Mouse (Mus musculus): ENCODE data around the gene Slc7a11. TPM values are rescaled to one million over a fixed set of nuclear protein-coding genes. Genes with fewer than 3 reads are reported as not detected.

The Slc7a11 gene
- polyA plus RNA-seq, 1 experiment: 7.2 TPM

- no peak overlapping the region for H3K4me2 ChIP-seq (ENCODE audit: low read depth)
- no peak overlapping the region for H3ac ChIP-seq (ENCODE audit: control insufficient read depth, insufficient read length)
- H3K27me3 ChIP-seq (ENCODE audit: control insufficient read depth, insufficient read depth, insufficient read length): no peaks in the 10 kb centered on the region
- no peaks in the 10 kb centered on the region for H3K79me2 ChIP-seq (ENCODE audit: control insufficient read depth, insufficient read depth)
- TF ChIP-seq REST (IDR thresholded peaks at IDR 0.05; ENCODE audit: insufficient read depth, insufficient read length) (no peak), MAX (IDR thresholded peaks at IDR 0.05; ENCODE audit: low read depth) (no peak), E2F4 (IDR thresholded peaks at IDR 0.05; ENCODE audit: insufficient read depth) (no peak), POLR2A (IDR thresholded peaks at IDR 0.05; ENCODE audit: insufficient read length, low read depth) (no peak), MYOD1 (IDR thresholded peaks at IDR 0.05; ENCODE audit: control insufficient read depth in 1 of 3, insufficient read length in 2 of 3, low read depth in 2 of 3) (no peak), TCF12 (IDR thresholded peaks at IDR 0.05; ENCODE audit: insufficient read depth, poor library complexity, severe bottlenecking) (no peak), USF1 (IDR thresholded peaks at IDR 0.05; ENCODE audit: low read depth) (no peak), SRF (IDR thresholded peaks at IDR 0.05; ENCODE audit: control insufficient read depth, insufficient read length, low read depth) (no peak), MYOG (IDR thresholded peaks at IDR 0.05; ENCODE audit: control insufficient read depth in 1 of 3, insufficient read depth in 1 of 3, insufficient read length in 2 of 3, low read depth in 2 of 3) (no peak), CEBPB (IDR thresholded peaks at IDR 0.05; ENCODE audit: insufficient read depth, poor library complexity, severe bottlenecking) (no peak), POLR2AphosphoS2 (IDR thresholded peaks at IDR 0.05; ENCODE audit: insufficient read length, low read depth) (no peak), TCF3 (IDR thresholded peaks at IDR 0.05; ENCODE audit: insufficient read length, low read depth) (no peak)
- H3K36me3 ChIP-seq (ENCODE audit: control insufficient read depth, insufficient read depth): no peaks in the 10 kb centered on the region
- H3K4me3 ChIP-seq: no peak overlapping the region
Observed at GRCm38 (mm10) chr3:49987236-49987635, 456.2 kb downstream of the Slc7a11 start.

- Histone ChIP-seq H3K4me3 (no peak overlapping the region), H3K36me3 (ENCODE audit: control insufficient read depth, insufficient read depth) (no peaks in the 10 kb centered on the region), H3K27me3 (ENCODE audit: control insufficient read depth, insufficient read depth, insufficient read length) (no peaks in the 10 kb centered on the region), H3K79me2 (ENCODE audit: control insufficient read depth, insufficient read depth) (no peaks in the 10 kb centered on the region), H3K4me2 (ENCODE audit: low read depth) (no peak overlapping the region), H3ac (ENCODE audit: control insufficient read depth, insufficient read length) (no peak overlapping the region)
- TF ChIP-seq USF1 (IDR thresholded peaks at IDR 0.05; ENCODE audit: low read depth) (no peak), MYOG (IDR thresholded peaks at IDR 0.05; ENCODE audit: control insufficient read depth in 1 of 3, insufficient read depth in 1 of 3, insufficient read length in 2 of 3, low read depth in 2 of 3) (no peak), TCF3 (IDR thresholded peaks at IDR 0.05; ENCODE audit: insufficient read length, low read depth) (no peak), TCF12 (IDR thresholded peaks at IDR 0.05; ENCODE audit: insufficient read depth, poor library complexity, severe bottlenecking) (no peak), POLR2A (IDR thresholded peaks at IDR 0.05; ENCODE audit: insufficient read length, low read depth) (no peak), E2F4 (IDR thresholded peaks at IDR 0.05; ENCODE audit: insufficient read depth) (no peak), SRF (IDR thresholded peaks at IDR 0.05; ENCODE audit: control insufficient read depth, insufficient read length, low read depth) (no peak), MAX (IDR thresholded peaks at IDR 0.05; ENCODE audit: low read depth) (no peak), MYOD1 (IDR thresholded peaks at IDR 0.05; ENCODE audit: control insufficient read depth in 1 of 3, insufficient read length in 2 of 3, low read depth in 2 of 3) (no peak), POLR2AphosphoS2 (IDR thresholded peaks at IDR 0.05; ENCODE audit: insufficient read length, low read depth) (no peak), CEBPB (IDR thresholded peaks at IDR 0.05; ENCODE audit: insufficient read depth, poor library complexity, severe bottlenecking) (no peak), REST (IDR thresholded peaks at IDR 0.05; ENCODE audit: insufficient read depth, insufficient read length) (no peak)
Observed at GRCm38 (mm10) chr3:49984795-49985194, 458.6 kb downstream of the Slc7a11 start.

GRCm38 (mm10) chr3:49983429-49984268 is 459.8 kb downstream of the Slc7a11 start:
- no peak for TF ChIP-seq MYOG (IDR thresholded peaks at IDR 0.05; ENCODE audit: control insufficient read depth in 1 of 3, insufficient read depth in 1 of 3, insufficient read length in 2 of 3, low read depth in 2 of 3)
- peak; percentile 63 for TF ChIP-seq USF1 (IDR thresholded peaks at IDR 0.05; ENCODE audit: low read depth)
- no peak overlapping the region for H3ac ChIP-seq (ENCODE audit: control insufficient read depth, insufficient read length)
- H3K79me2 ChIP-seq (ENCODE audit: control insufficient read depth, insufficient read depth): no peaks in the 10 kb centered on the region
- H3K4me3 ChIP-seq: no peak overlapping the region
- H3K36me3 ChIP-seq (ENCODE audit: control insufficient read depth, insufficient read depth): no peaks in the 10 kb centered on the region
- no peak overlapping the region for H3K4me2 ChIP-seq (ENCODE audit: low read depth)
- H3K27me3 ChIP-seq (ENCODE audit: control insufficient read depth, insufficient read depth, insufficient read length): no peaks in the 10 kb centered on the region

- Histone ChIP-seq H3K36me3 (ENCODE audit: control insufficient read depth, insufficient read depth) (no peaks in the 10 kb centered on the region), H3ac (ENCODE audit: control insufficient read depth, insufficient read length) (no peak overlapping the region), H3K4me2 (ENCODE audit: low read depth) (no peak overlapping the region), H3K79me2 (ENCODE audit: control insufficient read depth, insufficient read depth) (no peaks in the 10 kb centered on the region), H3K4me3 (no peak overlapping the region), H3K27me3 (ENCODE audit: control insufficient read depth, insufficient read depth, insufficient read length) (no peaks in the 10 kb centered on the region)
- TF ChIP-seq MAX (IDR thresholded peaks at IDR 0.05; ENCODE audit: low read depth) (no peak), USF1 (IDR thresholded peaks at IDR 0.05; ENCODE audit: low read depth) (peak; percentile 91)
Observed at GRCm38 (mm10) chr3:49973994-49974393, 469.4 kb downstream of the Slc7a11 start.

- no peak overlapping the region for H3ac ChIP-seq (ENCODE audit: control insufficient read depth, insufficient read length)
Observed at GRCm38 (mm10) chr3:49965569-49965968, 477.8 kb downstream of the Slc7a11 start.

More at GRCm38 (mm10) chr3:49965569-49965968, 477.8 kb downstream of the Slc7a11 start:
- Histone ChIP-seq H3K27me3 (ENCODE audit: control insufficient read depth, insufficient read depth, insufficient read length) (no peaks in the 10 kb centered on the region), H3K36me3 (ENCODE audit: control insufficient read depth, insufficient read depth) (no peaks in the 10 kb centered on the region), H3K4me2 (ENCODE audit: low read depth) (no peak overlapping the region), H3K79me2 (ENCODE audit: control insufficient read depth, insufficient read depth) (no peaks in the 10 kb centered on the region), H3K4me3 (no peak overlapping the region)
- TF ChIP-seq REST (IDR thresholded peaks at IDR 0.05; ENCODE audit: insufficient read depth, insufficient read length) (no peak), CEBPB (IDR thresholded peaks at IDR 0.05; ENCODE audit: insufficient read depth, poor library complexity, severe bottlenecking) (no peak), USF1 (IDR thresholded peaks at IDR 0.05; ENCODE audit: low read depth) (no peak), MAX (IDR thresholded peaks at IDR 0.05; ENCODE audit: low read depth) (no peak), SRF (IDR thresholded peaks at IDR 0.05; ENCODE audit: control insufficient read depth, insufficient read length, low read depth) (no peak)
